Mouse (Mus musculus) thymus, adult 2 months (tissue): ENCODE data around the gene Gtf2h1. TPM values are rescaled to one million over a fixed set of nuclear protein-coding genes. Genes with fewer than 3 reads are reported as not detected.

Source experiments
- DNase-seq: peaks from one replicate; pipeline ENCODE4 v3.0.0; 2021
- H3K27ac ChIP-seq: fragments of 200-500 bp; 2 replicates; pipeline ENCODE4 v1.5.1; 2012; ENCODE audit warnings: low read length, control low read depth; ENCODE audit not compliant: control insufficient read depth, insufficient read depth
- H3K27me3 ChIP-seq: fragments of 200-500 bp; 2 replicates; pipeline ENCODE4 v1.6.1; 2012; ENCODE audit warnings: mild to moderate bottlenecking, low read length, moderate library complexity, mixed read lengths; ENCODE audit not compliant: control insufficient read depth, insufficient read depth
- H3K36me3 ChIP-seq: fragments of 200-500 bp; 2 replicates; pipeline ENCODE4 v1.6.1; 2012; ENCODE audit warnings: mild to moderate bottlenecking, low read length, moderate library complexity; ENCODE audit not compliant: control insufficient read depth, insufficient read depth
- H3K4me1 ChIP-seq: fragments of 200-500 bp; replicated peaks from 2 replicates; pipeline ENCODE4 v1.6.1; 2012; ENCODE audit warnings: low read length; ENCODE audit not compliant: control insufficient read depth, insufficient read depth
- H3K4me3 ChIP-seq: fragments of 200-500 bp; 2 replicates; pipeline ENCODE4 v1.5.1; 2012; ENCODE audit warnings: mild to moderate bottlenecking, low read length, control low read depth, moderate library complexity; ENCODE audit not compliant: control insufficient read depth, insufficient read depth
- CTCF ChIP-seq: fragments of 200-500 bp; IDR thresholded peaks from 2 replicates; pipeline ENCODE4 v1.5.1; 2012; ENCODE audit warnings: mild to moderate bottlenecking, control low read depth, low read length, moderate library complexity, borderline replicate concordance; ENCODE audit not compliant: control insufficient read depth, poor library complexity, insufficient read depth; ENCODE audit errors: extremely low read depth
- POLR2A ChIP-seq: fragments of 200-500 bp; IDR thresholded peaks from 2 replicates; pipeline ENCODE4 v1.6.1; 2012; ENCODE audit warnings: mild to moderate bottlenecking, low read length, control low read depth, moderate library complexity; ENCODE audit not compliant: control insufficient read depth, poor library complexity, insufficient read depth; ENCODE audit errors: extremely low read depth
- WGBS: fragments of 180-500 bp; shearing (Covaris S2); methylation state at CpG from one replicate; pipeline ENCODE4 v1.1.7; 2018; 5-methylcytosine and 5-hydroxymethylcytosine counted together
- polyA plus RNA-seq: library from polyadenylated mRNA; depleted of rRNA; stranded (reverse); fragments of >200 nt; gene quantifications from 2 replicates; pipeline ENCODE4 v1.2.3, GENCODE M21; 2012

Gtf2h1 gene
- polyA plus RNA-seq, 1 experiment: 14.4 TPM

- Histone ChIP-seq H3K27ac (no peak overlapping the region), H3K4me1 (peaks cover 56% of the 10 kb centered on the region), H3K4me3 (no peak overlapping the region), H3K27me3 (no peaks in the 10 kb centered on the region), H3K36me3 (no peaks in the 10 kb centered on the region)
- no peak for TF ChIP-seq POLR2A
- WGBS: 94% methylated on average over 14 of the region's 14 CpGs
- DNase-seq: no peak
These were observed 39.2 kb downstream of the Gtf2h1 start for GRCm38 (mm10) chr7:46834994-46835610.

- no peak overlapping the region for H3K4me3 ChIP-seq
- H3K4me1 ChIP-seq: peaks cover 56% of the 10 kb centered on the region
- DNase-seq: no peak
- whole genome bisulfite sequencing: 91% methylated on average over 5 of the region's 5 CpGs
- no peak overlapping the region for H3K27ac ChIP-seq
- no peaks in the 10 kb centered on the region for H3K36me3 ChIP-seq
- no peaks in the 10 kb centered on the region for H3K27me3 ChIP-seq
- no peak for TF ChIP-seq CTCF
- TF ChIP-seq POLR2A: no peak
These were observed 40.5 kb downstream of the Gtf2h1 start for GRCm38 (mm10) chr7:46836357-46836756.

- Histone ChIP-seq H3K27ac (no peak overlapping the region), H3K27me3 (no peaks in the 10 kb centered on the region), H3K4me3 (no peak overlapping the region), H3K36me3 (no peaks in the 10 kb centered on the region), H3K4me1 (peaks cover 48% of the 10 kb centered on the region)
- WGBS: 89% methylated on average over 5 of the region's 5 CpGs
- TF ChIP-seq POLR2A (no peak), CTCF (no peak)
- no peak for DNase-seq
These were observed 41.2 kb downstream of the Gtf2h1 start for GRCm38 (mm10) chr7:46837073-46837472.

- Histone ChIP-seq H3K4me1 (peaks cover 38% of the 10 kb centered on the region), H3K27me3 (no peaks in the 10 kb centered on the region), H3K27ac (peak overlapping the region; percentile 80), H3K36me3 (no peaks in the 10 kb centered on the region), H3K4me3 (no peak overlapping the region)
- WGBS: 7% methylated on average over 9 of the region's 9 CpGs
- DNase-seq: peak; percentile 34
- no peak; the same call in 1 of the 2 replicates for TF ChIP-seq POLR2A
- no peak for TF ChIP-seq CTCF
These were observed 42.3 kb downstream of the Gtf2h1 start for GRCm38 (mm10) chr7:46838104-46838671.

- DNase-seq: peak; percentile 60
- WGBS: 7% methylated on average over 8 of the region's 8 CpGs
- Histone ChIP-seq H3K36me3 (no peaks in the 10 kb centered on the region), H3K27me3 (no peaks in the 10 kb centered on the region), H3K4me3 (0 out of 2 replicates have a peak overlapping the region, but pooled peaks have one; percentile 10), H3K27ac (peak overlapping the region; percentile 66), H3K4me1 (peaks cover 33% of the 10 kb centered on the region)
- TF ChIP-seq CTCF (no peak), POLR2A (no peak; the same call in 1 of the 2 replicates)
These were observed 43.0 kb downstream of the Gtf2h1 start for GRCm38 (mm10) chr7:46838891-46839302.

GRCm38 (mm10) chr7:46839446-46839845, 43.5 kb downstream of the Gtf2h1 start:
- no peaks in the 10 kb centered on the region for H3K36me3 ChIP-seq
- no peak overlapping the region for H3K4me3 ChIP-seq
- no peak for DNase-seq
- H3K27me3 ChIP-seq: no peaks in the 10 kb centered on the region
- H3K4me1 ChIP-seq: peaks cover 31% of the 10 kb centered on the region
- 69% methylated on average over 7 of the region's 7 CpGs for WGBS
- no peak overlapping the region for H3K27ac ChIP-seq
- TF ChIP-seq CTCF (no peak), POLR2A (no peak)

- H3K4me3 ChIP-seq: no peak overlapping the region
- 95% methylated on average over 5 of the region's 5 CpGs for WGBS
- no peak for TF ChIP-seq POLR2A
- no peak for TF ChIP-seq CTCF
- no peaks in the 10 kb centered on the region for H3K27me3 ChIP-seq
- DNase-seq: no peak
- no peak overlapping the region for H3K27ac ChIP-seq
- no peaks in the 10 kb centered on the region for H3K36me3 ChIP-seq
- H3K4me1 ChIP-seq: peaks cover 31% of the 10 kb centered on the region
These were observed 44.0 kb downstream of the Gtf2h1 start for GRCm38 (mm10) chr7:46839861-46840260.
